Mouse (Mus musculus) kidney, adult 18-20 months (tissue): ENCODE data around the gene Lix1.

Source experiments
- DNase-seq: peaks from one replicate; pipeline ENCODE4 v3.0.0; 2021

Lix1 gene

GRCm38 (mm10) chr17:17498848-17499247 lies 96.4 kb downstream of the Lix1 start:
- DNase-seq, result no peak

- DNase-seq, result no peak
Measured at GRCm38 (mm10) chr17:17499278-17499677, 96.8 kb downstream of the Lix1 start.

- no peak for DNase-seq
Measured at GRCm38 (mm10) chr17:17506677-17507076, 104.2 kb downstream of the Lix1 start.
